Mouse (Mus musculus) cerebellum, postnatal 4 days (tissue): ENCODE measurements around the gene Tfb2m.

ENCODE experiments used
- DNase-seq, 2 experiments: peaks; one replicate each; pipeline ENCODE4 v3.0.0; 2022; ENCODE audit warnings: low spot score in 2 of 2, mixed read lengths in 1 of 2

Tfb2m gene

GRCm38 (mm10) chr1:179502565-179502964 lies 43.5 kb downstream of the Tfb2m start:
- no peak for DNase-seq

GRCm38 (mm10) chr1:179499257-179499656 lies 46.8 kb downstream of the Tfb2m start:
- DNase-seq, result no peak

- DNase-seq, result no peak
Measured at GRCm38 (mm10) chr1:179492908-179493307, 53.2 kb downstream of the Tfb2m start.

GRCm38 (mm10) chr1:179488520-179488919 lies 57.5 kb downstream of the Tfb2m start:
- no peak for DNase-seq

- DNase-seq, result no peak
Measured at GRCm38 (mm10) chr1:179487990-179488389, 58.1 kb downstream of the Tfb2m start.

GRCm38 (mm10) chr1:179487238-179487637 lies 58.8 kb downstream of the Tfb2m start:
- DNase-seq, result no peak

- no peak for DNase-seq
Measured at GRCm38 (mm10) chr1:179485784-179486540, 60.1 kb downstream of the Tfb2m start.

- no peak for DNase-seq
Measured at GRCm38 (mm10) chr1:179480862-179481261, 65.2 kb downstream of the Tfb2m start.
